Mouse (Mus musculus) retina, embryonic 14.5 days (tissue): ENCODE measurements at regions not wholly inside any gene's neighbourhood (a gene's known extent, or its start where the extent isn't known, plus 50 kb on each side); places are given as distances from the start of the nearest gene placed in this dataset.
"Not testable (repeated sequence)": the region's sequence is repeated elsewhere in the genome, so short reads cannot be mapped to it uniquely, and the experiment has no call there.

Experiments
- DNase-seq: peaks from one replicate; pipeline ENCODE4 v3.0.0-alpha.2; 2015; ENCODE audit warnings: low spot score

GRCm38 (mm10) chr17:13432256-13432655 is 77.9 kb downstream of the Tcp10c start:
- not testable (repeated sequence) for DNase-seq

- DNase-seq = not testable (repeated sequence)
These were observed 79.8 kb downstream of the Tcp10c start for GRCm38 (mm10) chr17:13434146-13434545.

- DNase-seq = not testable (repeated sequence)
These were observed 84.4 kb downstream of the Tcp10c start for GRCm38 (mm10) chr17:13438790-13439189.

GRCm38 (mm10) chr17:13440708-13441530 is 86.5 kb downstream of the Tcp10c start:
- not testable (repeated sequence) for DNase-seq

- not testable (repeated sequence) for DNase-seq
These were observed 87.9 kb downstream of the Tcp10c start for GRCm38 (mm10) chr17:13442229-13442628.

GRCm38 (mm10) chr17:13456869-13457600 is 102.7 kb downstream of the Tcp10c start:
- not testable (repeated sequence) for DNase-seq

GRCm38 (mm10) chr17:13457942-13458341 is 103.6 kb downstream of the Tcp10c start:
- DNase-seq = not testable (repeated sequence)

- not testable (repeated sequence) for DNase-seq
These were observed 104.4 kb downstream of the Tcp10c start for GRCm38 (mm10) chr17:13458814-13459213.

- not testable (repeated sequence) for DNase-seq
These were observed 108.3 kb downstream of the Tcp10c start for GRCm38 (mm10) chr17:13462663-13463062.

- not testable (repeated sequence) for DNase-seq
These were observed 111.5 kb downstream of the Tcp10c start for GRCm38 (mm10) chr17:13465822-13466221.

- not testable (repeated sequence) for DNase-seq
These were observed 115.6 kb downstream of the Tcp10c start for GRCm38 (mm10) chr17:13469867-13470380.

- peak; percentile 95 for DNase-seq
These were observed 118.2 kb downstream of the Tcp10c start for GRCm38 (mm10) chr17:13472460-13473062.

GRCm38 (mm10) chr17:13474310-13475094 is 120.1 kb downstream of the Tcp10c start:
- DNase-seq = no peak

- peak; percentile 25 for DNase-seq
These were observed 124.6 kb downstream of the Tcp10c start for GRCm38 (mm10) chr17:13478866-13479571.

- no peak for DNase-seq
These were observed 125.2 kb downstream of the Tcp10c start for GRCm38 (mm10) chr17:13479572-13480063.

GRCm38 (mm10) chr17:13481445-13482085 is 127.2 kb downstream of the Tcp10c start:
- no peak for DNase-seq

- no peak for DNase-seq
These were observed 127.8 kb downstream of the Tcp10c start for GRCm38 (mm10) chr17:13482136-13482535.

GRCm38 (mm10) chr17:13487291-13488215 is 133.2 kb downstream of the Tcp10c start:
- no peak for DNase-seq
